Mouse (Mus musculus): Measurements from ENCODE around the gene Bcl6. TPM values are rescaled to one million over a fixed set of nuclear protein-coding genes. Genes with fewer than 3 reads are reported as not detected.

Bcl6 gene
- total and polyA plus RNA-seq, 3 experiments = 0.20 to 0.60 (median 0.25) TPM

DNA sequence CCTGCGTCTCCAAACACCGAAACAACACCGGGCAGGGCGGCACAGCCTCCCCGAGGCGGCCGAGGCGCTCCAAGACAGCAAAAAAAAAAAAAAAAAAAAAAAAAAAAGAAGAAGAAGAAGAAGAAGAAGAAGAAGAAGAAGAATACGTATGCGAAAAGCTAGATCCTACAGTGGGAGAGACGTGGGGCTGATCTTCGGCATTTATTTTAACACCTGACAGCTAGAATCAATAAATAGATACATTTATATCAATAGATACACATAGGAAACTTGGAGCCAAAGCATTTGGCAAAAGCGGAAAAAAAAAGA, 541 bp downstream of the Bcl6 start:
- Histone ChIP-seq H3K4me2 (ENCODE audit: insufficient read depth, low read depth, poor library complexity, severe bottlenecking) (peak overlapping the region; percentile 100), H3K9me3 (replicated peaks; ENCODE audit: low read length) (no peaks in the 10 kb centered on the region), H3K4me3 (replicated peaks in 1 of 3; ENCODE audit: low read depth in 2 of 3, low read length in 2 of 3, poor library complexity in 1 of 3) (peak overlapping the region; percentile 49 to 63 (median 55)), H3K27ac (ENCODE audit: insufficient read depth, low read depth) (no peak overlapping the region), H3K36me3 (replicated peaks in 1 of 2; ENCODE audit: control insufficient read depth in 1 of 2, insufficient read depth in 1 of 2, low read length in 1 of 2) (no peaks in the 10 kb centered on the region), H3K4me1 (ENCODE audit: control insufficient read depth in 1 of 2, insufficient read depth in 2 of 2) (peaks cover 6 to 39% of the 10 kb centered on the region in 2 experiments), H3K79me2 (replicated peaks; ENCODE audit: control insufficient read depth, extremely low read depth, insufficient read depth, poor library complexity, severe bottlenecking) (no peaks in the 10 kb centered on the region), H3K27me3 (replicated peaks) (peaks cover 71% of the 10 kb centered on the region), H3K9ac (ENCODE audit: insufficient read depth, low read depth) (peak overlapping the region; percentile 77)
- no peak for TF ChIP-seq MYC (IDR thresholded peaks at IDR 0.05; ENCODE audit: low read depth, low read length)
- TF ChIP-seq SIN3A (IDR thresholded peaks at IDR 0.05; ENCODE audit: low read length) = 0 out of 2 replicates have a peak, but pooled peaks have one; percentile 23
- TF ChIP-seq ELF1 (IDR thresholded peaks at IDR 0.05; ENCODE audit: low read depth, low read length) = no peak
- peak; percentile 77 for TF ChIP-seq ZNF384 (IDR thresholded peaks at IDR 0.05; ENCODE audit: low read depth, low read length)
- no peak for TF ChIP-seq UBTF (IDR thresholded peaks at IDR 0.05; ENCODE audit: low read depth, low read length)
- TF ChIP-seq TCF12 (IDR thresholded peaks at IDR 0.05; ENCODE audit: low read depth, low read length) = no peak
- DNase-seq (ENCODE audit: extremely low read depth) = no peak
- in situ Hi-C loops (cut with MboI; ENCODE audit: low pct_ligation_motif_present, low pct_unique_long_range_greater_than_20kb, low sequenced_read_pairs) (loop anchor here (10.0 to 25.0 kb wide), 3 partner anchors 649 to 874 kb away; no protein-coding TSS in a partner anchor), dilution Hi-C loops (cut with MboI; ENCODE audit: extremely low pct_ligation_motif_present, extremely low pct_unique_long_range_greater_than_20kb, low sequenced_read_pairs) (no loop called here)

DNA sequence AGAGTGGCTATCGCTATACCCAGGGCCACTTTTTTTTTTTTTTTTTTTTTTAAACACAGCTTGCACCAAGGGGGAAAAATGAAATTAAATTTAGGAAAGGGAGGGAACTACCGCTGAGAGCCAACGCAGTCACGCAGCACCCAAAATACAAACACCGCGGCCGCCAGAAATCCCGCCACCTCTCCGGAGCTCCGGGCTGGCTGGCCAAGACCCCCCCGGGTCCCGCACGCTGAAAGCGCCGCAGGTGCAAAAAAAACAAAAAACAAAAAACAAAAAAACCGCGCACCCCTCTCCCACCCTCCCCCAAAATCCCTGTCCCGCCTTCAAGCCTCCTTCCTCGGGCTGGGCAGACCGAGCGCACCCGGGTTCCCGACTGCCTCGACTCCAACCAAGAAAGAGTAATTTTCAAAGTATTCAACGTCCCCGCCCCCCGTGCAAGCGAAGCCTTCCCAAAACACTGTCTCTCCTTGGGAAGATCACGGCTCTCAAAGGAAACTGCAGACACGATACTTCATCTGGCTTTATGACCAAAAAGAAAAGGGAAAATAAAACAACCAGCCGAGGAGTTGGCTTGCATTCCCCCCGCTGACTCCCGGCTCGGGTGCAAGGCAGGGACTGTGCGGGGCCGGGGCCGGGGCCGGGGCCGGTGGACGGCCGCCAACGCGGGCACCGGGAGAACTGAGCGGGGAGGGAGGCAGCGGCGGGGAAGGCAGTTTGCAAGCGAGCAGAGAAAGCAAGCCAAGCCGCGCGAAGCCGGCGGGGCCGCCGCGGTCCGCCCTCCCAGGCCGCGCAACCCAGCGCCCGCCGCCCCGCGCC, 1.1 kb downstream of the Bcl6 start:
- Histone ChIP-seq H3K27ac (ENCODE audit: insufficient read depth, low read depth) (no peak overlapping the region), H3K4me3 (replicated peaks in 1 of 3; ENCODE audit: low read depth in 2 of 3, low read length in 2 of 3, poor library complexity in 1 of 3) (peak overlapping the region; percentile 45 to 63 (median 55)), H3K36me3 (replicated peaks in 1 of 2; ENCODE audit: control insufficient read depth in 1 of 2, insufficient read depth in 1 of 2, low read length in 1 of 2) (no peaks in the 10 kb centered on the region), H3K27me3 (replicated peaks) (peaks cover 67% of the 10 kb centered on the region), H3K79me2 (replicated peaks; ENCODE audit: control insufficient read depth, extremely low read depth, insufficient read depth, poor library complexity, severe bottlenecking) (no peaks in the 10 kb centered on the region), H3K4me1 (ENCODE audit: control insufficient read depth in 1 of 2, insufficient read depth in 2 of 2) (peaks cover 6 to 37% of the 10 kb centered on the region in 2 experiments), H3K9me3 (replicated peaks; ENCODE audit: low read length) (no peaks in the 10 kb centered on the region), H3K4me2 (ENCODE audit: insufficient read depth, low read depth, poor library complexity, severe bottlenecking) (peak overlapping the region; percentile 100), H3K9ac (ENCODE audit: insufficient read depth, low read depth) (peak overlapping the region; percentile 77)
- peak; percentile 87; the same call in 1 of the 2 replicates for TF ChIP-seq UBTF (IDR thresholded peaks at IDR 0.05; ENCODE audit: low read depth, low read length)
- no peak for TF ChIP-seq EP300 (IDR thresholded peaks at IDR 0.05; ENCODE audit: low read length)
- no peak for TF ChIP-seq BHLHE40 (IDR thresholded peaks at IDR 0.05; ENCODE audit: low read depth, low read length)
- TF ChIP-seq CHD1 (IDR thresholded peaks at IDR 0.05; ENCODE audit: low read depth, low read length) = no peak
- no peak for TF ChIP-seq RAD21 (IDR thresholded peaks at IDR 0.05; ENCODE audit: low read depth, low read length)
- TF ChIP-seq NELFE (IDR thresholded peaks at IDR 0.05; ENCODE audit: low read depth, low read length) = no peak
- no peak for TF ChIP-seq MEF2A (IDR thresholded peaks at IDR 0.05; ENCODE audit: borderline replicate concordance, low read depth, low read length)
- no peak for TF ChIP-seq IRF4 (IDR thresholded peaks at IDR 0.05; ENCODE audit: low read depth, low read length)
- peak; percentile 54; the same call in 1 of the 2 replicates for TF ChIP-seq ZNF384 (IDR thresholded peaks at IDR 0.05; ENCODE audit: low read depth, low read length)
- no peak for TF ChIP-seq E2F4 (IDR thresholded peaks at IDR 0.05; ENCODE audit: insufficient replicate concordance, low read depth, low read length)
- dilution Hi-C loops (cut with MboI; ENCODE audit: extremely low pct_ligation_motif_present, extremely low pct_unique_long_range_greater_than_20kb, low sequenced_read_pairs) = no loop called here
- no peak for DNase-seq (ENCODE audit: extremely low read depth)
- in situ Hi-C loops (cut with MboI; ENCODE audit: low pct_ligation_motif_present, low pct_unique_long_range_greater_than_20kb, low sequenced_read_pairs) = loop anchor here (10.0 to 25.0 kb wide), 3 partner anchors 650 to 875 kb away; no protein-coding TSS in a partner anchor
